8 mouse cellular contexts compared by ENCODE assay signal in genomic region chr5:43948111-43948743, GRCm38 (mm10). TPM values are rescaled to one million over a fixed set of nuclear protein-coding genes. Genes with fewer than 3 reads are reported as not detected.
A peak's percentile ranks its signal among the peaks of the same experiment; 100 is the strongest.
DNase-seq lines count a peak whose midpoint lies in the region; ATAC-seq and TF ChIP-seq lines count a peak whose summit lies in the region.

No protein-coding gene starts in this region.

- 2% methylated on average over 27 of the region's 27 CpGs for whole genome bisulfite sequencing in limb, embryonic 15.5 days
- 1% methylated on average over 27 of the region's 27 CpGs for WGBS in midbrain, embryonic 15.5 days
- WGBS in spleen, adult 2 months: 2% methylated on average over 27 of the region's 27 CpGs

- H3K36me3 ChIP-seq in limb, embryonic 15.5 days: no peaks in the 10 kb centered on the region
- H3K36me3 ChIP-seq in midbrain, embryonic 15.5 days (replicated peaks): no peaks in the 10 kb centered on the region
- H3K36me3 ChIP-seq in spleen, adult 2 months (ENCODE audit: control insufficient read depth, insufficient read depth, low read length): no peaks in the 10 kb centered on the region

- peak overlapping the region; percentile 26 for H3K4me3 ChIP-seq in limb, embryonic 15.5 days
- peak overlapping the region; percentile 35 for H3K4me3 ChIP-seq in midbrain, embryonic 15.5 days
- peak overlapping the region; percentile 51 for H3K4me3 ChIP-seq in spleen, adult 2 months (ENCODE audit: extremely low read depth, insufficient read depth, insufficient read length)

- peak; percentile 94 for DNase-seq in ZHBTc4 (ENCODE audit: low read depth, low spot score)
- DNase-seq in cerebellum, postnatal 36 days: peak; percentile 9 to 23
- peak; percentile 18 to 24 for DNase-seq in gastrocnemius, postnatal 4 days (ENCODE audit: low spot score in 2 of 2)
- DNase-seq in spleen, adult 2 months (ENCODE audit: low read depth in 1 of 2, low spot score in 2 of 2): peak; percentile 83 to 85

- peaks cover 19% of the 10 kb centered on the region for H3K4me1 ChIP-seq in limb, embryonic 15.5 days
- peaks cover 18% of the 10 kb centered on the region for H3K4me1 ChIP-seq in midbrain, embryonic 15.5 days
- peaks cover 10% of the 10 kb centered on the region for H3K4me1 ChIP-seq in spleen, adult 2 months (ENCODE audit: control insufficient read depth, insufficient read depth, insufficient read length)

- TF ChIP-seq POLR2A in spleen, adult 2 months (IDR thresholded peaks at IDR 0.05; ENCODE audit: low read depth, low read length): peak; percentile 72

- H3K9me3 ChIP-seq in limb, embryonic 15.5 days: no peaks in the 10 kb centered on the region
- no peaks in the 10 kb centered on the region for H3K9me3 ChIP-seq in midbrain, embryonic 15.5 days

- ATAC-seq in inflammation-experienced regulatory T-cells, adult 6 months: peak; percentile 87
- ATAC-seq in limb, embryonic 15.5 days (ENCODE audit: insufficient number of reproducible peaks, low FRiP score, low TSS enrichment, low read depth): peak; percentile 82
- ATAC-seq in midbrain, embryonic 15.5 days (replicated peaks): peak; percentile 91
- ATAC-seq in erythroid progenitor cell, adult 5-6 weeks (replicated peaks; ENCODE audit: low FRiP score, poor library complexity, severe bottlenecking): no peak

- H3K4me2 ChIP-seq in limb, embryonic 15.5 days: peak overlapping the region; percentile 56
- peak overlapping the region; percentile 81 for H3K4me2 ChIP-seq in midbrain, embryonic 15.5 days

- peak overlapping the region; percentile 84 for H3K27ac ChIP-seq in limb, embryonic 15.5 days
- H3K27ac ChIP-seq in midbrain, embryonic 15.5 days: no peak overlapping the region
- peak overlapping the region; percentile 89 for H3K27ac ChIP-seq in spleen, adult 2 months (ENCODE audit: insufficient read depth, low read length)

- H3K27me3 ChIP-seq in limb, embryonic 15.5 days: no peaks in the 10 kb centered on the region
- H3K27me3 ChIP-seq in midbrain, embryonic 15.5 days (replicated peaks): no peaks in the 10 kb centered on the region
- no peaks in the 10 kb centered on the region for H3K27me3 ChIP-seq in spleen, adult 2 months (ENCODE audit: control insufficient read depth, insufficient read depth, low read length)

- TF ChIP-seq CTCF in spleen, adult 2 months (IDR thresholded peaks at IDR 0.05; ENCODE audit: extremely low read depth, insufficient read depth, insufficient read length, insufficient replicate concordance): no peak

- no peak overlapping the region for H3K9ac ChIP-seq in limb, embryonic 15.5 days
- H3K9ac ChIP-seq in midbrain, embryonic 15.5 days: peak overlapping the region; percentile 26

RNA-seq across cellular contexts. Expression of gene Fgfbp1, which starts 33.4 kb away (rescaled TPM):
- not detected for total RNA-seq in gastrocnemius, postnatal 4 days (2021)
- not detected for polyA plus RNA-seq in inflammation-experienced regulatory T-cells, adult 6 months (2017; shearing (Covaris generic))
- 194 and 204 TPM in 2 replicates for polyA plus RNA-seq in limb, embryonic 15.5 days (2015; fragmentation: Nextera tagmentation; extraction: Ambion mirVana)
- polyA plus RNA-seq in midbrain, embryonic 15.5 days (2015; fragmentation: Nextera tagmentation; extraction: Ambion mirVana): 14.4 and 16.6 TPM in 2 replicates
- not detected in 2 replicates for polyA plus RNA-seq in spleen, adult 2 months (2012; rRNA removed)
- not detected in 2 replicates for total RNA-seq in erythroid progenitor cell, adult 5-6 weeks (2015; ENCODE audit: low replicate concordance)
- total RNA-seq in erythroid progenitor cell, adult 5-6 weeks (2017; ENCODE audit: low replicate concordance): not detected in 2 replicates

RNA-seq across cellular contexts. Expression of gene Gm7879, which starts 35.3 kb away (rescaled TPM):
- total RNA-seq in gastrocnemius, postnatal 4 days (2021): 10 to 100 TPM in 1 of 2 experiments, 1 to 10 TPM in 1; 7.9 to 10.3 TPM
- 1 to 10 TPM in 1 of 3 experiments, under 1 TPM in 1, not detected in 1; 0.92 to 4.8 TPM for polyA plus RNA-seq in inflammation-experienced regulatory T-cells, adult 6 months (2017; shearing (Covaris generic))
- polyA plus RNA-seq in limb, embryonic 15.5 days (2015; fragmentation: Nextera tagmentation; extraction: Ambion mirVana): 0.45 TPM in 1 of 2 replicates, not detected in the other
- polyA plus RNA-seq in midbrain, embryonic 15.5 days (2015; fragmentation: Nextera tagmentation; extraction: Ambion mirVana): 0.83 TPM in 1 of 2 replicates, not detected in the other
- 0.42 TPM in 1 of 2 replicates, not detected in the other for polyA plus RNA-seq in spleen, adult 2 months (2012; rRNA removed)
- total RNA-seq in erythroid progenitor cell, adult 5-6 weeks (2015; ENCODE audit: low replicate concordance): 2.2 TPM in 1 of 2 replicates, not detected in the other
- total RNA-seq in erythroid progenitor cell, adult 5-6 weeks (2017; ENCODE audit: low replicate concordance): 0.53 TPM in 1 of 2 replicates, not detected in the other

Comparison
In these comparisons a context has a peak if more than half of its experiments do, and no peak if none do; other contexts are left out.
1. DNase-seq: peak in every context shown above with its lines; median percentile 94 in ZHBTc4; 84 in spleen, adult 2 months; 21 in gastrocnemius, postnatal 4 days; 16 in cerebellum, postnatal 36 days.
2. RNA of gene Fgfbp1, which starts 33.4 kb away (polyA plus RNA-seq): 194 to 204 TPM in limb, embryonic 15.5 days and 14.4 to 16.6 TPM in midbrain, embryonic 15.5 days; not detected in inflammation-experienced regulatory T-cells, adult 6 months and not detected in spleen, adult 2 months; every median in the first group is over 10 times any median in the second.
3. Peak in every context shown above with its lines, with median percentiles within 50 percentile points of each other: H3K4me3 ChIP-seq.